Mouse (Mus musculus): Measurements from ENCODE around the gene Plcl2. TPM values are rescaled to one million over a fixed set of nuclear protein-coding genes. Genes with fewer than 3 reads are reported as not detected.

Gene Plcl2
- total RNA-seq, 1 experiment: 2.7 TPM

DNA sequence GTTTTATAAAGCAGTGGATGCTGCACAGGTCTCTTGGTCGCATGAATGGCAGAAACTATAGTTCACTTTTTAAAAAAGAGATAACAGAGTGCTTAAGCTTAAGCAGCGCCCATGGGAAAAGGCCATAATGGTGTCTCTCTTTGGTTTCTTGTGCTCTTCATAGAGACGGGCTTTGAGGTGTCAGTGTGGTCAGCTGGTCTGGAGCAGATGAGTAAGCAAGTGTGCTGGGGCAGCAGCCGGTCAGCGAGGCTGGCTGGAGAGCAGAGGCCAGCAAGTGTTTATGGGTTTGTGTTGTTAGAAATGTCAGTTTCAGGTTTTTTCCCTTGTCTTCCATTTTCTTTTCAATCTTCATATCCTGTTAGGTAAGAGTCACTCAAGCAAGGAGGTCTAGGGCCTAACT lies 3.0 kb downstream of the Plcl2 start:
- no peaks in the 10 kb centered on the region for H3K9me3 ChIP-seq (ENCODE audit: control insufficient read depth, insufficient read depth, low read depth, low read length)
- H3K4me3 ChIP-seq (ENCODE audit: insufficient read depth in 1 of 2, low read depth in 1 of 2, low read length in 2 of 2, poor library complexity in 1 of 2, severe bottlenecking in 1 of 2): no peak overlapping the region
- no peak overlapping the region for H3K9ac ChIP-seq (ENCODE audit: insufficient read depth, low read depth, low read length, poor library complexity, severe bottlenecking)
- no peaks in the 10 kb centered on the region for H3K36me3 ChIP-seq (ENCODE audit: control insufficient read depth, insufficient read depth, low read length, poor library complexity, severe bottlenecking)
- DNase-seq (ENCODE audit: low read depth, low spot score): no peak
- H3K4me1 ChIP-seq (ENCODE audit: control insufficient read depth in 2 of 2, insufficient read depth in 2 of 2, low read length in 2 of 2, poor library complexity in 1 of 2): no peaks in the 10 kb centered on the region
- H3K27ac ChIP-seq (ENCODE audit: insufficient read depth, low read depth, low read length, poor library complexity, severe bottlenecking): no peak overlapping the region
- TF ChIP-seq ZNF384 (IDR thresholded peaks at IDR 0.05; ENCODE audit: low read depth, low read length) (no peak), ZC3H11A (IDR thresholded peaks at IDR 0.05; ENCODE audit: borderline replicate concordance, low read depth, low read length) (no peak), HCFC1 (IDR thresholded peaks at IDR 0.05; ENCODE audit: borderline replicate concordance, insufficient read depth, low read length) (no peak), MAFK (IDR thresholded peaks at IDR 0.05; ENCODE audit: insufficient read depth, low read depth, low read length) (no peak), CHD2 (IDR thresholded peaks at IDR 0.05; ENCODE audit: low read depth, low read length) (no peak)
- in situ Hi-C loops (cut with MboI; ENCODE audit: low sequenced_read_pairs in 2 of 2, unreplicated experiment in 2 of 2): no loop called here

DNA sequence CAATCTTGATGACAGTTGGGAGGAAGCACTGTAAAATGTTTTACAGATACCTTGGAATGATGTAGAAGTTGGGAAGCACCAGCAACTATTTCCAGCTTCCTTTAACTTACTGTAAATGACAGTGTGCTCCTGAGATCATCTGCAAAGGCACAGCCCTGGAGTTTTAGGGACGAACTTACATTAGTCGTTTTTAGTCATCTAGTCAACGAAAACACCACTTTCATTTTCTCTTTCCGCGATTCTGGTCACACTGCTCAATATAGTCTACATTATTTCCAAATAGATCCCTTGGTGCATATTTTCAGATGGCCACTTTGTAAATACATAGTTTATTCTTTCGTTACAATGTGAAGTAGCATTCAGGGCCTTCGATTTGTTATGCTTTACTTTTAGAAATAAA lies 3.6 kb downstream of the Plcl2 start:
- no peak for TF ChIP-seq HCFC1 (IDR thresholded peaks at IDR 0.05; ENCODE audit: borderline replicate concordance, insufficient read depth, low read length)
- no peak for TF ChIP-seq ZC3H11A (IDR thresholded peaks at IDR 0.05; ENCODE audit: borderline replicate concordance, low read depth, low read length)
- TF ChIP-seq ZNF384 (IDR thresholded peaks at IDR 0.05; ENCODE audit: low read depth, low read length): no peak
- TF ChIP-seq MAFK (IDR thresholded peaks at IDR 0.05; ENCODE audit: insufficient read depth, low read depth, low read length): no peak
- no peak for TF ChIP-seq CHD2 (IDR thresholded peaks at IDR 0.05; ENCODE audit: low read depth, low read length)
- Histone ChIP-seq H3K9me3 (ENCODE audit: control insufficient read depth, insufficient read depth, low read depth, low read length) (no peaks in the 10 kb centered on the region), H3K4me1 (ENCODE audit: control insufficient read depth in 2 of 2, insufficient read depth in 2 of 2, low read length in 2 of 2, poor library complexity in 1 of 2) (no peaks in the 10 kb centered on the region), H3K27ac (ENCODE audit: insufficient read depth, low read depth, low read length, poor library complexity, severe bottlenecking) (no peak overlapping the region), H3K4me3 (ENCODE audit: insufficient read depth in 1 of 2, low read depth in 1 of 2, low read length in 2 of 2, poor library complexity in 1 of 2, severe bottlenecking in 1 of 2) (no peak overlapping the region), H3K9ac (ENCODE audit: insufficient read depth, low read depth, low read length, poor library complexity, severe bottlenecking) (no peak overlapping the region), H3K36me3 (ENCODE audit: control insufficient read depth, insufficient read depth, low read length, poor library complexity, severe bottlenecking) (no peaks in the 10 kb centered on the region)
- in situ Hi-C loops (cut with MboI; ENCODE audit: low sequenced_read_pairs in 2 of 2, unreplicated experiment in 2 of 2): no loop called here
- DNase-seq (ENCODE audit: low read depth, low spot score): no peak

DNA sequence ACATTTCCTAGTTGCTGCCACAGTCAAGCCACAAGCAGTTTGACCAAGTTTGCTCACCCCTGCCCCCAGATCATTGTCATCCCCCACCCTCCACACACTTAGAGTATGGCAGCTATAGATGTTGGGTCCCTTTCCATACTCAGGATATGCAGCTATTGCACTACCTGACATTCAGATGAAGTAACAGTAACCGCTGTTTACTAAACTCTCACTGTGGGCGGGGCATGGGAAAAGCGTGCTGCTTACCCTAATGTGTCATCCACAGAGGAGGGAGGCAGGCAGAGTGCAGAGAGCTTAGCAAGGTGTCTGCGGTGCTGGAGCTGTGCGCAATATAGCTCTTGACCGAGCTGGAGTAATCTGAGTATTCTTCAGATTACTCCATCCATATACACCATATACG lies 4.2 kb downstream of the Plcl2 start:
- Histone ChIP-seq H3K36me3 (ENCODE audit: control insufficient read depth, insufficient read depth, low read length, poor library complexity, severe bottlenecking) (no peaks in the 10 kb centered on the region), H3K9me3 (ENCODE audit: control insufficient read depth, insufficient read depth, low read depth, low read length) (no peaks in the 10 kb centered on the region), H3K9ac (ENCODE audit: insufficient read depth, low read depth, low read length, poor library complexity, severe bottlenecking) (no peak overlapping the region), H3K27ac (ENCODE audit: insufficient read depth, low read depth, low read length, poor library complexity, severe bottlenecking) (no peak overlapping the region), H3K4me3 (ENCODE audit: insufficient read depth in 1 of 2, low read depth in 1 of 2, low read length in 2 of 2, poor library complexity in 1 of 2, severe bottlenecking in 1 of 2) (no peak overlapping the region), H3K4me1 (ENCODE audit: control insufficient read depth in 2 of 2, insufficient read depth in 2 of 2, low read length in 2 of 2, poor library complexity in 1 of 2) (no peaks in the 10 kb centered on the region)
- no peak for TF ChIP-seq ZNF384 (IDR thresholded peaks at IDR 0.05; ENCODE audit: low read depth, low read length)
- TF ChIP-seq CHD2 (IDR thresholded peaks at IDR 0.05; ENCODE audit: low read depth, low read length): no peak
- TF ChIP-seq HCFC1 (IDR thresholded peaks at IDR 0.05; ENCODE audit: borderline replicate concordance, insufficient read depth, low read length): no peak
- DNase-seq (ENCODE audit: low read depth, low spot score): no peak
- in situ Hi-C loops (cut with MboI; ENCODE audit: low sequenced_read_pairs in 2 of 2, unreplicated experiment in 2 of 2): no loop called here

DNA sequence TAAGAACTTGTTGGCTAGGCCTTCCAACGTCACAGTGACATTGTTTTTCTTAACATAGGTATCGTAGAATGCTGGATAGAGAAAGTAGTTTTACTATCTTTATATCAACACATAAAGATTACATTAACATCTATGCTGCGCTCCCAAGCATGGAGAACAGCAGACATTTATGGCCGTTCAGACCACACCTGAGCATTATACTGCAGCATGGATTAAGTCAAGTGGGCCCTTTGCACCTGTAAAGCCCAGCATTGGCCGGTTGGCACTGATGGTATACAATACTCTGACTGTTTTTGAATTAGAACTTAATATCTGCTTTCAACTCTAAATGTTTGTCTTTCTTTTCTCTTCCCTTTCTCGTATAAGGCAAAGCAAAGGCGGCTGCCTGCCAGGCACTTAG lies 4.8 kb downstream of the Plcl2 start:
- in situ Hi-C loops (cut with MboI; ENCODE audit: low sequenced_read_pairs in 2 of 2, unreplicated experiment in 2 of 2): no loop called here
- H3K4me1 ChIP-seq (ENCODE audit: control insufficient read depth in 2 of 2, insufficient read depth in 2 of 2, low read length in 2 of 2, poor library complexity in 1 of 2): no peaks in the 10 kb centered on the region
- H3K27ac ChIP-seq (ENCODE audit: insufficient read depth, low read depth, low read length, poor library complexity, severe bottlenecking): no peak overlapping the region
- H3K9me3 ChIP-seq (ENCODE audit: control insufficient read depth, insufficient read depth, low read depth, low read length): no peaks in the 10 kb centered on the region
- no peaks in the 10 kb centered on the region for H3K36me3 ChIP-seq (ENCODE audit: control insufficient read depth, insufficient read depth, low read length, poor library complexity, severe bottlenecking)
- DNase-seq (ENCODE audit: low read depth, low spot score): no peak
- no peak overlapping the region for H3K9ac ChIP-seq (ENCODE audit: insufficient read depth, low read depth, low read length, poor library complexity, severe bottlenecking)
- TF ChIP-seq ZC3H11A (IDR thresholded peaks at IDR 0.05; ENCODE audit: borderline replicate concordance, low read depth, low read length): no peak
- no peak for TF ChIP-seq MAFK (IDR thresholded peaks at IDR 0.05; ENCODE audit: insufficient read depth, low read depth, low read length)
- TF ChIP-seq HCFC1 (IDR thresholded peaks at IDR 0.05; ENCODE audit: borderline replicate concordance, insufficient read depth, low read length): no peak
- no peak for TF ChIP-seq CHD2 (IDR thresholded peaks at IDR 0.05; ENCODE audit: low read depth, low read length)
- TF ChIP-seq ZNF384 (IDR thresholded peaks at IDR 0.05; ENCODE audit: low read depth, low read length): no peak
- no peak overlapping the region for H3K4me3 ChIP-seq (ENCODE audit: insufficient read depth in 1 of 2, low read depth in 1 of 2, low read length in 2 of 2, poor library complexity in 1 of 2, severe bottlenecking in 1 of 2)

DNA sequence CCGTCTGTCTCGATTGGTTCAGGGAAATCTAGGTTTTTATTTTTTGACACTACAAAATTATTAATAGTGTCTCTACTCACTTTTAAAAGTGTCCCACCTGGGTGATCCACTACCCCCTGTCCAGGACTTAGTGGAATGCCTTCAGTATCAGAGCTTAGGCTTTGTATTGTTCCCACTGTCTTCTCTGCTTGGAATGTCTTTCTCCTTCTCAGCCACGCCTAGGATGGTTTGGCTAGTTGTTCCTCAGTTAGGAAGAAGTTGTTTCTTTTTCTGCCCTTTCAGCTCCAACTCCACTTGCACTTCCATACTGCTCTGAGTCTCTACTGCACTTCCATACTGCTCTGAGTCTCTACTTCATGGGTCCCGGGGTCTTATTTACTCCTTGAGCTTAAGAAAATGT lies 6.7 kb downstream of the Plcl2 start:
- no peak for DNase-seq (ENCODE audit: low read depth, low spot score)
- in situ Hi-C loops (cut with MboI; ENCODE audit: low sequenced_read_pairs in 2 of 2, unreplicated experiment in 2 of 2): no loop called here
- Histone ChIP-seq H3K4me1 (ENCODE audit: control insufficient read depth in 2 of 2, insufficient read depth in 2 of 2, low read length in 2 of 2, poor library complexity in 1 of 2) (no peaks in the 10 kb centered on the region), H3K36me3 (ENCODE audit: control insufficient read depth, insufficient read depth, low read length, poor library complexity, severe bottlenecking) (no peaks in the 10 kb centered on the region), H3K9me3 (ENCODE audit: control insufficient read depth, insufficient read depth, low read depth, low read length) (no peaks in the 10 kb centered on the region), H3K9ac (ENCODE audit: insufficient read depth, low read depth, low read length, poor library complexity, severe bottlenecking) (no peak overlapping the region), H3K27ac (ENCODE audit: insufficient read depth, low read depth, low read length, poor library complexity, severe bottlenecking) (no peak overlapping the region), H3K4me3 (ENCODE audit: insufficient read depth in 1 of 2, low read depth in 1 of 2, low read length in 2 of 2, poor library complexity in 1 of 2, severe bottlenecking in 1 of 2) (no peak overlapping the region)
- TF ChIP-seq CHD2 (IDR thresholded peaks at IDR 0.05; ENCODE audit: low read depth, low read length): no peak
- no peak for TF ChIP-seq HCFC1 (IDR thresholded peaks at IDR 0.05; ENCODE audit: borderline replicate concordance, insufficient read depth, low read length)
- TF ChIP-seq ZNF384 (IDR thresholded peaks at IDR 0.05; ENCODE audit: low read depth, low read length): no peak
- TF ChIP-seq MAFK (IDR thresholded peaks at IDR 0.05; ENCODE audit: insufficient read depth, low read depth, low read length): no peak
- no peak for TF ChIP-seq ZC3H11A (IDR thresholded peaks at IDR 0.05; ENCODE audit: borderline replicate concordance, low read depth, low read length)

Data from ES-E14 (cell line).